Mouse (Mus musculus): ENCODE measurements around the gene Hdgfl3.

GRCm38 (mm10) chr7:81934806-81935205 is 533 bp upstream of the Hdgfl3 start:
- no peak for TF ChIP-seq POLR2A (IDR thresholded peaks at IDR 0.05; ENCODE audit: low read depth, low read length)
- no peak for TF ChIP-seq CTCF (IDR thresholded peaks at IDR 0.05; ENCODE audit: extremely low read depth, insufficient read length, insufficient replicate concordance, low read depth, low read length)
